Mouse (Mus musculus) heart, embryonic 14.5 days (tissue): Measurements from ENCODE around the gene Pold1. TPM values are rescaled to one million over a fixed set of nuclear protein-coding genes. Genes with fewer than 3 reads are reported as not detected.

Source experiments
- ATAC-seq: fragments of 200-750 bp; cut with Nextera tagmentation; 2 replicates; pipeline ENCODE4 v1.8.0; 2017; ENCODE audit warnings: low read depth, moderate TSS enrichment; ENCODE audit not compliant: insufficient number of reproducible peaks, insufficient read depth, low FRiP score
- H3K27ac ChIP-seq, 2 experiments: fragments of 200-500 bp in 1 of 2; fragments of 300-500 bp in 1 of 2; sonication (generic) in 1 of 2; replicated peaks in 1 of 2; 2 replicates each; pipeline ENCODE4 v1.5.1; 2012 to 2014; ENCODE audit warnings: low read depth in 2 of 2, low read length in 2 of 2, control low read depth in 1 of 2, mild to moderate bottlenecking in 1 of 2, mixed read lengths in 1 of 2; ENCODE audit not compliant: control insufficient read depth in 1 of 2, insufficient read depth in 1 of 2
- H3K27me3 ChIP-seq: fragments of 300-500 bp; sonication (generic); 2 replicates; pipeline ENCODE4 v1.6.1; 2014; ENCODE audit warnings: mild to moderate bottlenecking, low read length, control low read depth; ENCODE audit not compliant: control insufficient read depth, insufficient read depth
- H3K36me3 ChIP-seq: fragments of 300-500 bp; sonication (generic); 2 replicates; pipeline ENCODE4 v1.6.1; 2014; ENCODE audit warnings: mild to moderate bottlenecking, control low read depth, low read length, mixed read lengths; ENCODE audit not compliant: control insufficient read depth, insufficient read depth
- H3K4me1 ChIP-seq, 2 experiments: fragments of 200-500 bp in 1 of 2; fragments of 300-500 bp in 1 of 2; sonication (generic) in 1 of 2; 2 replicates each; pipeline ENCODE4 v1.6.1; 2012 to 2014; ENCODE audit warnings: low read length in 2 of 2, control low read depth in 1 of 2, mixed read lengths in 1 of 2; ENCODE audit not compliant: control insufficient read depth in 2 of 2, insufficient read depth in 2 of 2
- H3K4me2 ChIP-seq: fragments of 300-500 bp; sonication (generic); 2 replicates; pipeline ENCODE4 v1.6.1; 2014; ENCODE audit warnings: mild to moderate bottlenecking, low read length
- H3K4me3 ChIP-seq, 2 experiments: fragments of 200-500 bp in 1 of 2; fragments of 300-500 bp in 1 of 2; sonication (generic) in 1 of 2; 2 replicates each; pipeline ENCODE4 v1.5.1; 2012 to 2014; ENCODE audit warnings: low read length in 2 of 2, mild to moderate bottlenecking in 2 of 2, control low read depth in 1 of 2, low read depth in 1 of 2, moderate library complexity in 1 of 2; ENCODE audit not compliant: control insufficient read depth in 1 of 2, insufficient read depth in 1 of 2
- H3K9ac ChIP-seq: fragments of 300-500 bp; sonication (generic); 2 replicates; pipeline ENCODE4 v1.6.1; 2014; ENCODE audit warnings: mild to moderate bottlenecking, low read length
- H3K9me3 ChIP-seq: fragments of 300-500 bp; sonication (generic); 2 replicates; pipeline ENCODE4 v1.6.1; 2016; ENCODE audit warnings: low read length, control low read depth; ENCODE audit not compliant: control insufficient read depth
- WGBS: fragments of 180-500 bp; shearing (Covaris S2); extraction: QIAGEN DNeasy Blood & Tissue Kit; methylation state at CpG from one replicate; pipeline ENCODE4 v1.1.7; 2014; 5-methylcytosine and 5-hydroxymethylcytosine counted together
- polyA plus RNA-seq: library from polyadenylated mRNA; unstranded; fragments of >200 nt; fragmentation: Nextera tagmentation; extraction: Ambion mirVana; gene quantifications from 2 replicates; pipeline ENCODE4 v1.2.1, GENCODE M21; 2014

The Pold1 gene
- polyA plus RNA-seq, 1 experiment from 2014 or later = 29.2 TPM

DNA sequence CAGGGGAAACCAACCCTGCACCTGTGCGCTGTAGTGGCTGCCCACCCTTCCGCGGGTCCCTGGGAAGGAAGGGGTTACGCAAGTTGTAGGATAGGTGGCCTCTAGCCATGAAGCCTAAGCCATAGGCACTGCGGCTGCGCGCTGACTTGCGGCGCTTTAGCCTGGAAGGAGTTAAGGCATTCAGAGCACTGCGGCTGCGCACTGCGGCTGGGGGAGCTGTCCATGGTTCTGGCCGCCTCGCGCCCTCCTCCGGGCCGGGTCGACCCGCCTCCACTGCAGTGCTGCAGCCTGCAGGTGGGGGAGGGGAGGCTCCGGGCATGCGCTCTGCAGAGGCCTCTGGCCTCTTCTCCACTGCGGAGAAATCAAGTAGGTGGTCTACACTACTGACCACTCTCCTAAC is 45.1 kb upstream of the Pold1 start:
- no peaks in the 10 kb centered on the region for H3K9me3 ChIP-seq
- H3K36me3 ChIP-seq = no peaks in the 10 kb centered on the region
- under 1% methylated on average over 22 of the region's 22 CpGs for WGBS
- H3K4me2 ChIP-seq = no peak overlapping the region
- no peak overlapping the region for H3K4me3 ChIP-seq
- no peak overlapping the region for H3K27ac ChIP-seq
- ATAC-seq = peak; percentile 8; the same call in 1 of the 2 replicates
- no peak overlapping the region for H3K9ac ChIP-seq
- H3K27me3 ChIP-seq = peaks cover 50% of the 10 kb centered on the region
- H3K4me1 ChIP-seq = peaks cover 3 to 14% of the 10 kb centered on the region in 2 experiments; a peak in 3 of 4 replicates

DNA sequence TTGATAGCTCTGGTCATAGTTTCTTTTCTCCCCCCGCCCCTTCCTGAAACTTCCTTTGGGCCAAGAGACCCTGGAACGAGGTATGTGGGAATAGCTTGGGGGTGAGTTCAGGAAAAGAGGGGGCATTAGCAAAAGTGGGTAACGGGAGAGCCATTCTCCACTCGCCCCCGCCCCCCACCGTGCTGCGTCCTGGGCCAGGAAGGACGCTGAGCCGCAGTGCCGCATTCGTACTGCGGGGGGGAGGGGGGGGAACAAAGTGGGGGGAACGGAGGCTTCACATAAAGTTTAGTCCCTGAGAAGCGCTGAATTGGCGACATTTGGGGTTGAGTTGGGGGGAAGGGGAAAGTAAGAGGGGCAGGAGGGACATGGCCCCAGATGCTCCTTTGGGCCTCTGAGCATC is 44.4 kb upstream of the Pold1 start:
- peaks cover 3 to 19% of the 10 kb centered on the region in 2 experiments; a peak in 3 of 4 replicates for H3K4me1 ChIP-seq
- no peak for ATAC-seq
- no peak overlapping the region for H3K4me2 ChIP-seq
- H3K9ac ChIP-seq = no peak overlapping the region
- H3K27ac ChIP-seq = no peak overlapping the region
- H3K4me3 ChIP-seq = no peak overlapping the region
- no peaks in the 10 kb centered on the region for H3K9me3 ChIP-seq
- WGBS = 3% methylated on average over 12 of the region's 15 CpGs
- no peaks in the 10 kb centered on the region for H3K36me3 ChIP-seq
- H3K27me3 ChIP-seq = peaks cover 57% of the 10 kb centered on the region

DNA sequence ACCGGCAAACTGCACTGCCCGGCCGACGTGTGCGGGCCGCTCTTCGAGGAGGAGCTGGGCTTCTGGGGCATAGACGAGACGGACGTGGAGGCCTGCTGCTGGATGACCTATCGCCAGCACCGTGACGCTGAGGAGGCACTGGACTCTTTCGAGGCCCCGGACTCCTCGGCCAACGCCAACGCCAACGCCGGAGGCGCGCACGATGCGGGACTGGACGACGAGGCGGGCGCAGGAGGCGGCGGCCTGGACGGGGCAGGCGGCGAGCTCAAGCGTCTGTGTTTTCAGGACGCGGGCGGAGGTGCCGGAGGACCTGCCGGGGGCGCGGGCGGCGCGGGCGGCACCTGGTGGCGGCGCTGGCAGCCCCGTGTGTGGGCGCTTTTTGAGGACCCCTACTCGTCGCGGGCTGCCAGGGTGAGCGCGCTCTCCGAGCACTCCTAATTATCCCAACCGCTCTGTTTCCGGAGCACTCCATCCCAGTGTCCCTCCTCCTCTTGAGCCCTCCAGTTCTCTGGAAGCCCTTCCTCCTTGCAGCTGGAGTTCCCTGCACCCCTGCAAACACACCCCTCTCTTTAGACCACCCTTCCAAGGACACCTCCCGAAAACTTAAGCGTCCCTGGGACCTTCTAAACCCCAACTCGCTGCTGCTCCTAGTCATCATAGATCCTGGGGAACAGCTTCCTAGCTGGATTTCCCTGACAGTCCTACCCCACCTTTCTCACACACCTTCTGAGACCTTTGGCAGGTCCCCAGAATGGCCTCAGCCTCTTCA is 42.9 kb upstream of the Pold1 start:
- H3K4me1 ChIP-seq = peaks cover 3 to 23% of the 10 kb centered on the region in 2 experiments; a peak in 3 of 4 replicates
- H3K9me3 ChIP-seq = no peaks in the 10 kb centered on the region
- H3K4me2 ChIP-seq = peak overlapping the region; percentile 90
- WGBS = under 1% methylated on average over 60 of the region's 60 CpGs
- peak overlapping the region; percentile 43 to 53 for H3K4me3 ChIP-seq
- no peak for ATAC-seq
- peaks cover 72% of the 10 kb centered on the region for H3K27me3 ChIP-seq
- peak overlapping the region; percentile 44; the same call in 1 of the 2 replicates for H3K9ac ChIP-seq
- no peak overlapping the region for H3K27ac ChIP-seq
- no peaks in the 10 kb centered on the region for H3K36me3 ChIP-seq

DNA sequence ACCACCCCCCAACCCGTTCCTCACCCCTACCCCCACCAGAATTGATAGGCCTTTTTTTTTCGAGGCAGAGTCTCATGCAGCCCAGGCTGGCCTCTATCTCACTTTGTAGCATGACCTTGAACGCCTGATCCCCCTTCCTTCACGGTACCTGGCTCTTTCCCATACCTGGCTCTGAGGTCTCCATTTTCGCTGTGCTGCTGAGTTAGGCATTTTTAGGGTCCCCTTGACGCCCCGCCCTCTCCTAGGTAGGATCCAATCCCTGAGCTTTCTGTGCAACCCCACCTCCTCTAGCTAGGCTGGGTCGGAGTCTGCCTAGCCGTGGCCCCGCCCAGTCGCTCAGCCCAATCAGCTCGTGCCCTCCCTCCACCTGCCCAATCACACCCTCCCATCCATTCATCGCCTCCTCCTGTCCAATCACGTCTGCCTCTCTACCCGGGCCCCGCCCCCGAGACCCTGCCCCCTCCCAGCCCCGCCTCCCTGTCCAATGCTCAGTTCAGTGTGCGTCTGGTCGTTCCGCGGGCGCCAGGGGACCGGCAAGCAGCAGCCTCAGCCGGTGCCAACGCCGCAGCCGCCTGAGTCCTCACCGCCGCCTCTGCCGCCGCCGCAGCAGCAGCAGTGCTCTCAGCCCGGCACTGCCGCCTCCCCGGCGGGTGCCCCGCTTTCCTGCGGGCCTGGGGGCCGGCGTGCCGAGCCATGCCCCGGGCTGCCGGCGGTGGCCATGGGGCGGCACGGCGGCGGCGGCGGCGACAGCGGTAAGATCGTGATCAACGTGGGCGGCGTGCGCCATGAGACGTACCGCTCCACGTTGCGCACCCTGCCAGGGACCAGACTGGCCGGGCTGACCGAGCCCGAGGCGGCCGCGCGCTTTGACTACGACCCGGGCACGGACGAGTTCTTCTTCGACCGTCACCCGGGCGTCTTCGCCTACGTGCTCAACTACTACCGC is 42.0 kb upstream of the Pold1 start, which contains the start of gene Kcnc3:
Gene Kcnc3 (plus strand): TSS at position 263 of the 946 bp plus-strand sequence.
- H3K36me3 ChIP-seq = no peaks in the 10 kb centered on the region
- peak within 1 kb of the TSS; percentile 43 to 53 for H3K4me3 ChIP-seq
- no peak within 1 kb of the TSS for H3K27ac ChIP-seq
- peaks cover 5 to 23% of the 10 kb centered on the region in 2 experiments; a peak in 3 of 4 replicates for H3K4me1 ChIP-seq
- H3K4me2 ChIP-seq = peak within 1 kb of the TSS; percentile 90
- peak; percentile 89 for ATAC-seq
- H3K9me3 ChIP-seq = no peaks in the 10 kb centered on the region
- peak within 1 kb of the TSS; percentile 44 for H3K9ac ChIP-seq
- H3K27me3 ChIP-seq = peaks cover 81% of the 10 kb centered on the region
- under 1% methylated on average over 76 of the region's 80 CpGs for whole genome bisulfite sequencing

DNA sequence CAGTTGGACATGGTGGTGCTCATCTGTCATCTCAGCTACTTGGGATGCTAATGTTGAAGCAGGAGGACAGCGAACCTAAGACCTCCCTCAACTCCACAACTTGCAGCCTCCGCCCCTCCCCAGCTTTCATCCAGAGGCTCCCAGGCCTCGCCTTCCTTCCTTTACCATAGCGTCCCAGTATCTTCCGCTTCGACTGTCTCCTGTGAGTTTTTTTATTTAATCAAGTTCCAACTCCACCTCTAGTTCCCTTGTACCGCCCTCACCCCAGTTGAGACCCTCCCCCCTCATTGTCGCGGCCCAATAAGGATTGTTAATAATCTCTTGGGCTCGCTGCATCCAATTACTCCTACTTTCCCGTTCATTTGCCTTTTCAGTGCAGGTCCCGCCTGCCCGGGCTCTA is 41.3 kb upstream of the Pold1 start:
- Histone ChIP-seq H3K9ac (no peak overlapping the region), H3K27ac (no peak overlapping the region), H3K9me3 (no peaks in the 10 kb centered on the region), H3K4me1 (peaks cover 5 to 23% of the 10 kb centered on the region in 2 experiments; a peak in 3 of 4 replicates), H3K4me2 (peak overlapping the region; percentile 90), H3K36me3 (no peaks in the 10 kb centered on the region), H3K4me3 (no peak overlapping the region), H3K27me3 (peaks cover 88% of the 10 kb centered on the region)
- no peak for ATAC-seq
- WGBS = 5% methylated on average over 13 of the region's 13 CpGs

DNA sequence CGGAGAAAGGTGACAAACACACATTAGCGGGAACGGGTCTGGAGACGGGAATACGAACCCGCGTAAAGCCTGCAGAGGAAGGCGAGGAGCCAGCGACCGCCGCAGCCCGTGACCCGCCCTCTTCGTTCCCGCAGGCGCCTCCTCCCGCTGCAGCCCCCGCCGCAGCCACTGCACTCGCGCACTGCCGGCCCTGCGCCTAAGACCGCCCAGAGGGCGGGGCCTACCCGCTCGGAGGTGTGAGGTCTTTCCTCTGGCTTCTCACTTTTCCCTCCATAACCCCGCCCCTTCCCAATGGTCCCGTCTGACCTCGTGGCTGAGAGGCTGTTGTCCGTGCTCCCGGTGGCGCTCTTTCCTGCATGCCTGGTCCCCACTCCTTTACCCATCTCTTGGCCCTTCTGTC is 40.5 kb upstream of the Pold1 start:
- Histone ChIP-seq H3K27ac (no peak overlapping the region), H3K27me3 (peaks cover 92% of the 10 kb centered on the region)
- ATAC-seq = no peak

DNA sequence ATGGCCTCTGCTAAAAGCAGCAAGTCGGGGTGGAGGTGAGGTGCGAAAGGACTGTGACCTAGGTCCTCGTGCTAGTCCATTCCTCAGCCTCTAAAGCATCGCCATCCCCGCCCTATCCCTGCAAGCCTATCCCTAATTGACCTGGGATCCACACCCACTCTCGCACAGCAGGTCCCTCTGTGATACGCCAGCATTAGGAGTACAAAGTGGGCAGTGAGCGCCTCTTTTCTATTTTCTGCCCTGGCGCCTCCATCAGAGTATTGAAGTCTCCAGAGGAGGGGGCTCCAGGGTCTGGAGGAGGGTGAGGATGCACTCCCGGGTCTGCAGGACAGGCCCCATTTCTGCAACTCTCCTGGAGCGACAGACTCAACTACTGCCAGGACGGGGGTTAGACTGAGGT is 39.7 kb upstream of the Pold1 start:
- H3K4me2 ChIP-seq = peak overlapping the region; percentile 68
- no peaks in the 10 kb centered on the region for H3K36me3 ChIP-seq
- no peak overlapping the region for H3K4me3 ChIP-seq
- no peaks in the 10 kb centered on the region for H3K9me3 ChIP-seq
- H3K9ac ChIP-seq = no peak overlapping the region
- 4% methylated on average over 12 of the region's 12 CpGs for WGBS
- no peak overlapping the region for H3K27ac ChIP-seq
- H3K4me1 ChIP-seq = peaks cover 5 to 23% of the 10 kb centered on the region in 2 experiments; a peak in 3 of 4 replicates
- no peak for ATAC-seq
- H3K27me3 ChIP-seq = peaks cover 88% of the 10 kb centered on the region

More for the DNA sequence above, 40.5 kb upstream of the Pold1 start:
- Histone ChIP-seq H3K4me1 (peaks cover 5 to 23% of the 10 kb centered on the region in 2 experiments; a peak in 3 of 4 replicates), H3K9ac (peak overlapping the region; percentile 54), H3K9me3 (no peaks in the 10 kb centered on the region), H3K36me3 (no peaks in the 10 kb centered on the region), H3K4me2 (peak overlapping the region; percentile 68), H3K4me3 (peak overlapping the region; percentile 33 to 34)
- WGBS = under 1% methylated on average over 23 of the region's 33 CpGs
